Mouse (Mus musculus) kidney, postnatal 36 days (tissue): ENCODE measurements at regions not wholly inside any gene's neighbourhood (a gene's known extent, or its start where the extent isn't known, plus 50 kb on each side); places are given as distances from the start of the nearest gene placed in this dataset.
A peak's percentile ranks its signal among the peaks of the same experiment; 100 is the strongest.

Source experiments
- DNase-seq, 2 experiments: peaks; one replicate each; pipeline ENCODE4 v3.0.0; 2021 to 2022; ENCODE audit warnings: mixed read lengths in 2 of 2

DNA sequence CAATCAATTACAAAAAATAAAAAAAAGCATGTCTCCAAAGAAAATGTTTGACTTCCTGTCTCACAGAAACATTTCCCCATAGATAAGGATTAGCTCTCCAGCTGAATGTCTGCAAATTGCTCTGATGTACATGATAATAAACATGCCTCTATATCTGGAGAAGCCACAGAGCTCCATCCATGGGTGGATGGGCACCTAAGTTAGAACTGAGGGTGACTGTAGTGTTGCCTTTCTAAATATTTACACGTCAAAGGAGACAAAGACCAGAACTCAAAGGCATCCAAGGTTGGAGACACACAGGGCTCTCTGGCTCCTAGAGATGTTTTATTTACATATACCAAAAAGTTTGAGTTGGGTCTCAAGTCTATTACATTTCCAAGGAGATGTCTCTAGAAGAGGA, 427.1 kb upstream of the Map3k7 start:
- DNase-seq = no peak

DNA sequence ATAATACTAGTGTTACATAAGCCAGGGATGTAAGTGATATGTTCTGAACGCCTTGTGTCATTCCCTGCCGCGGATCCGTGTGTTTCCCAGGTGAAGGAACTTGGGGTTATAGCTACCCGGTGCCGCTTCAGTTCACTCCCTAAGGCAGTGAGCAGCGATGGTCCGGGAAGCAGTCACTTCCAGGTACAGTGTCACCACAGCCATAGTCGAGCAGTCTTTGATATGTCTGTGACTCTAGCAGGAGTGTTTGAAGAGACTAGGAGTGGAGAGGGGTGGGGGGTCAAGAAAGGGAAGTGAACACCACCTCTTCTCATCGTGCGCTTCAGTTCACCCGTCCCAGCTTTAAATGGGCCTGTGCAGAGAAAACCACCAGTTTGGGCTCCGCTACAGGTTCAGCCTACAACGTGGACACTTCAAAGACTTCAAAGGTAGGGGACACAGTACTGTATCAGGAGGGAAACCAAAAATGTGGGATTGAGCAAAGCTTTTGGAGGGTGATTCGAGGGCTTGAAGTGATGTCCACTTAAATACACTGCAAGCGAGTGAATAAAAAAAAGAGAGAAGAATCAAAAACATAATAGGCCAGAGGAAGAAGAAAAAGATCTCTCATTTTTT, 410.0 kb upstream of the Map3k7 start:
- no peak for DNase-seq

DNA sequence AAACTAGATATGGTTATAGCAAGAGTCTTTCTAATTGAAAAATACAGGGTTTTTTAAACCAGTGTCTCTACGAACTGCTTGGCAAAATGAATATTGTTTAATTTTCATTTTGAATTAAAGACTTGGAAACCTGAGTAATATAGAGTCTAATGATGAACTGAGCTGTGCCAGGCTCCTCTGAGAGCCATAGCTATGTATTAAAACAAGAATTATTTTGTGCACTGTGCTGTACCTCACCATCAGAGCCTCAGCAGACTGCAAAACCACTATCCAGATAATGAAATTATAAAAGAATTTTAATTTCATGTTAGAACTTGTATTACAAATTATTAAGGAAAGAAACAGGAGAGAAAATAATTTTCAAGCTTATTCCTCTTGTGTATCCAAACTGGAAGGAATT, 408.8 kb upstream of the Map3k7 start:
- no peak for DNase-seq

DNA sequence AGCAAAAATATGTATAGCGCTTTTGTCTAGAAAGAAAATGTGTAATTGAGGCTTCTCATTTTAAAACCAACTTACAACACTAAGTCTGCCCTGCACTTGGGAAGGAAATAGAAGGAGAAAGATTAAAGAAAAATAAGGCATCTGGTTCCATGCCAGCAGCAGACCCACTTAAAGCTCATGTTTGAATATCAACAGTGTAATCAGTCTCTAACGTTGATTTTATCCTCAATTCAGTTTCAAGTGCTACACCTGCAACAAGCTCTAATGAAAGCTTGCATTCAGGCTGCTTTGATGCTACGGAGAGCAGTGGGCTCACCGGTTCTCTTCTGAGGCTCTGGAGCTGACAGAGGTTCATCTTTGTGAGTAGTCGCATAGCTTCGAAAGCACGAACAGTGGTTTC, 406.6 kb upstream of the Map3k7 start:
- no peak for DNase-seq

DNA sequence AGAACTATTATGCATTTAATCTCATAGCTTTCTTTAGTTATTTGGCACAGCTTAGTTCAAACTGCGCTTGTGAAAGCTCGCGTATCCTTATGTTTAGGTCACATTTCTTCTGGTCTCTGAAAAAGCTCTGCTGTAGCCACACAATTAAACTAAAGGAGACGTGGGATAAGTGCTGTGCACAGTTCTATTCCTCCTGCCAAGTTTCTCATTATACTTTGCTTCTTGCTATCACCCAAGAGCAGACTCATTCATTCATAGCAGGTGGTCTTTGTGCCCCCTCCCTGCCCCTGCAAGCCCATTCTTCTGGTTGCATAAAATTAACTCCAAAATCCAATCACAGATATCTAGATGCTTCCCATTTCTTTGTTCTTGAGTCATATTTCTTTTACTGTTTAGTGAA, 403.6 kb upstream of the Map3k7 start:
- DNase-seq = no peak

DNA sequence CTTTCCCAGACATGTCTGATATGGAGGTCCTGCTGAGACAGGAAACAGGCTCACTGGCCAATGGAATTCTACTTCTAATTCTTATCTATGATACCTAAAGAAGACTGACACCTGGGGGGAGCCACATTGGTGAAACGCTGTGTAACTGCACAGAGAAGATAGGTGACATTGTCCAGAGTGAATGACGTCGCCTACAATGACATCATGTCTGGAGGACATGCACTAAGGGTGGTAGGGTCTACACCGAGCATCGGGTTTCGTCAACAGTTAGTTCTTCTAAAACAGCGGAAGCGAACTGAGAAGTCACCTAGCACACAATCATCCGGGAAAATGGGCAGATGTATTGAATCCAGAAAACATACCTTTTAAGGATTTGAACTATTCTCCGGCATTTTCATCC, 402.7 kb upstream of the Map3k7 start:
- no peak for DNase-seq

DNA sequence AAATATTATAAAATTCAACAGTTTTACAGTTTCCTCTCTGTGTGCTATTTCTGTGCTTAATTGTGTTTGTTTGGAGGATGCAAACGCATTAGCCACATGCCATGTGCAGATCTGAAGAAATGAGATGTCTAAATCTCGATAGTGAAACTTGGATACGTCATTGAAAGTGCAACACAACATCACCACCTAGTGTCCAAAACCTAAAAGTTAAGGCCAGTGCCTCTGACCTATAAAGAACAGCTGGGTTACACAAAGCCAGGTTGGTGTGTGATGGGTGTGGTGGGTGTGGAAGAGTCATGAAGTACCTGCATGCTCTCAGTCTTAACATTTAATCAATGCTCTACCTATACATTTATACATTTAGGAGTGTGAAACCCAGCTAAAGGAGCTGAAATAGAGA, 402.1 kb upstream of the Map3k7 start:
- DNase-seq = peak; percentile 11 to 24

DNA sequence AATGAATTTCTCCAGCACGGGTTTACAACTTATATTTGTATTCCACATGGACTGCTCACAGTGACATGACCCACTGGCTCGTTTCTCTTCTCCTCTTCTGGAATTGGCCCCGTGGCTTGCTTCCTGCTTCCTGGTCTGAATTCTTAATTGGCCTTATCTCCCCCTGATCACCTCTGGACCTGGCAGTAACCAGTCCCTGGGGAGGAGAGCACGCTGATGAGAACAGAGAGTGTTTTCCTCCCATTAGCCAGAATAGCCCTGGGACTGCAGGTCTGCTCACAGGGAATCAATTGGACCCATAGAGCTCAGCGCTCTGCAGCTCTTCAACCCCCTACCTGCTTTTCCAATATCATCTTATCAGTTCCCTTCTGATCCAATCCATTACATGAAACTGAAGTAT, 397.7 kb upstream of the Map3k7 start:
- DNase-seq = peak in 1 of 2 experiments; percentile 4

DNA sequence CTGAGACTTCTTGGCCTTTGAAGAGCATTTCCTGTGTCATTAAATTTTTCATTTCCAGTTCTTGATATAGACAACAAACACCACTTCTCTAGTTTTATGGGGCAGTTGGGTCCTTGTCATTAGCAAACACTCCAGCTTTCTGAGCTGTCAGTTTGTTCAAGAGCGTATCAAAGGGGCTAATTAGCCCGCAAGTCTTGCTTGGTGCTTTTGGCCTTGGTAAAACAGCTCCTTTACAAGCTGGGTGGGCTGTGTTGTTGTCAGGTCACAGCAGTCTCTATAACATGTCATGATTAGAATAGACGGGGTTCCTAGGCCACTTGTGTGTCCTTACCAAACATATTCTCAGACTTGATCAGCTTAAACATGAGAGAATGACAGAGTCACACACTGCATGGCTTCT, 397.1 kb upstream of the Map3k7 start:
- DNase-seq = no peak

DNA sequence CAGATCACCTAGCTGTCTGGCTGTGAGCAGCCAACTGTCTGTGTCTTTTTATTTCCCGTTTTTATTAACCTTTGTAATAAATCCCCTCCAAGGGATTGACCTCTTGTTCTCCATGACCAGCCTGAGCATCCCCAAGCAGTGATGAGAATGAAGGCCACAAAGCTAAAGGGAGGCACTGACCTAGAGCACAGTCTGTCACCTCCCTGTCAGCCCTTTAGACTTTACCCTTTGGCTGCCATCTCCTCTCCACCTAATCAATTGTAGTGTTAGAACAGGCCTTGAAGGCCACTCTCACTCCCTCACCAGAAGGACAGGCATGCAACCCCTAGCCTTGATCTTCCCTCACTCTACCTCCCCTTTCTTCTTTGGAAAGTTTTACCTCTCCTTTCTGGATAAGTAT, 394.2 kb upstream of the Map3k7 start:
- DNase-seq = no peak

DNA sequence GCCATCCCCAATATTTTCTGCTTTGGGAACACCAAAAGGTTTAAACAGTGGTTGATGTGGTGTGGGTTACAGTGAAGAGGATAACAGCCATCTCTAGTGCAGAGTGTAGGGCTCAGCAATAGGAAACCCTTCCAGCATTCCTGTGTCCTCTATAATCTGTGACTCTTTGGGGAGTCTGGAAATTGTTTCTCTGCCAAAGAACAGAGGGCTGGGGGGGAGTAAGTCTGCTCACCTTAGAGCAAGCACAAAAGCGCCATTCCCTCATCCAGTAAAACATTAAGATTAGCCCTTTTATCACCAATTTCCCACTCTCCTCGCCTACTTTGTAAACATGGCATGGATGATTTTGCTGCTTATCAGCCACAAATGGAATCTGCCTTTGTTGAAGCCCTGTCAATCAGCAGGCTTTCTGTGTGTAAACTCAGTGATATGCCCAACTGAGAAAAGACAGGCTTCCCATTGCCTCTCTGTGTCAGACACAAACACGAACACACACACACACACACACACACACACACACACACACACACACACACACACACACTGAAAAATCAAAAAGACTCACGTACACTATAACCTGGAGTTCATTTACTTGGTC, 386.8 kb upstream of the Map3k7 start:
- no peak for DNase-seq

DNA sequence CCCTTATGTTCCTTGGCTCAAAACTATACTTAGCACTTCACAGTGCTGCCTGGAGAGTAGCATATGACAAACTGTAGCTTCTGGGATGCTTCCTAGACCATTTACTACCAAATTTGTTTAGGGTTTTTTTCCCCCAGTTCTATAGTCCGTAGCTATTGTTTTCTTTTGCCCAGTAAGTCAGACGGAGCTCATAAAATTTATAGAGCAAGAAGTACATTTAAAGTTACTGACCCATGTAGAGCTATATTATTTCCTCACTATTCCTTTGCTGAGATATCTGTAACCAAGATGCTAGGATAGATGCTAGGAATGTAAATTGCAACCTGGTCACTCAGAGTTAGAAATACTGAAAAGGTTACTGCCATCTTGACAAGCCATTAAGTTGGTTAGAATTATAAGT, 380.4 kb upstream of the Map3k7 start:
- no peak for DNase-seq

DNA sequence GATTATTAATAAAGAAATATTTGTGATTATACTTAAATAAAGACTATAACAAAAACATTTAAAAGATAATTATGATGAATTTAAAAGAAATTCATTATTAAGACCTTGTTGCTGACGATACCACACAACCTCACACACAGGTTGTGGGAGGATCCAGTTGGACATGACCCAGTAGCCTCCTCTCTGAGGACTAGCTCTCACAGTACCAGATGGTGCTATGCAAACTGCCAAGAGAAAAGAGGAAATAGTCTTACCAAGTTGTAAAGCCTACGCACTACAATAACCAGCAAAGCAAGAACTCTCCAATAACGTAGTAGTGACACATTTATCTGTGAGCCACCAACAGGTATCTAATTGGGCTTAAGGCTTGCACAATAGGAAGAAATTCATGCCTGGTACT, 379.7 kb upstream of the Map3k7 start:
- DNase-seq = no peak

DNA sequence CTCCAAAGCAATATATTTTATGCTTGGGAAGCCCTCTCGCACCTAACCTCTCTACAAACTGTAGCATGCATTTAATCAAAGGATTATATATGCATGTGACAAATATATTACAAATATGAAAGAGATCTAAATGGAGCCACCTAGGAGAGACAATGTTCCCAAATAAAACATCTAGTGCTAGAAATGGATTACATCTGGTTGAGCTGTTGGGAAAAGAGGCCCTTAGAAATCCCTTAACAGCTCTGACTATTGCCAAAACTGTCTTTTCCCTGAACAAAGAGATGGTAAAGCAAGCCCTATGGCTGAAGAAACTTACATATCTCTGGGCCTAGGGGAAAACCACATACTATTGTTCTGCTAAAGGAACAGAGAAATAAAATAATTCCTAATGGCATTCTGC, 369.8 kb upstream of the Map3k7 start:
- DNase-seq = no peak

DNA sequence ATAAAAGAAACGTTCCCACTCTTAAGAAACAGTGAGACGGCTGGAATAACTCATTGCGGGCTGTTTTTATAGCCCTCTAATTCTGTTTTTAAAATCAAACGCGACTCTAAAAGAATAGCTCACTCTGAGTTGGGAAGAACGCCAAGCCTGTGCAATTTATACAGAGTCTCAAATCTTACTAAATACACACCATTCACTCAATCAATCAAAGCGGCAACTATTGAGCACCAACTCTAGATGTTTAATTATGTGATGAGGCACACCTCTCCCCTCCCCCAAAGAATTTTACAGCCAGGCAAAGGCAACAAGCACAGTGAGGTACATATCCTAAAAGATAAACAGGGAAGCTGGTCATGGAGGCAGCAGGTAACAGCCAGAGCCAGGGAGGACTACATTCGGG, 362.4 kb upstream of the Map3k7 start:
- no peak for DNase-seq

DNA sequence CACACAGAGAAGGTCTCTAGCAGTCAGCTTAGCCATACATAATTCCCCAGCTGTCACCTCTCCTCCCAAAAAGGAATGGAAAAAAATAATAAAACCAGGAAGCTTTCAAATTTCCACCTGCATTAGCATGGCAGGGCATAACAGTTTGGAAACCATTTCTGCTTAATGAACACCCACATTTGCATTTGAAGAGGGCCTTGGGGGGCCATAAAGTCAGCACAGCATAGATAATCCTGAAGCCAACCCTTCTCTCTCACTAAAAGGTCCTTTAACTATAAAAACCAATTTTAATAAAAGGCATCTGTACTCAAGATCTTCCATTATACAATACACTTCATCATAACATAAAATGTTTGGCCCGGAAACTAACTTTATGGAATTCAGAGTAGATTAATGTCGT, 360.1 kb upstream of the Map3k7 start:
- no peak for DNase-seq

DNA sequence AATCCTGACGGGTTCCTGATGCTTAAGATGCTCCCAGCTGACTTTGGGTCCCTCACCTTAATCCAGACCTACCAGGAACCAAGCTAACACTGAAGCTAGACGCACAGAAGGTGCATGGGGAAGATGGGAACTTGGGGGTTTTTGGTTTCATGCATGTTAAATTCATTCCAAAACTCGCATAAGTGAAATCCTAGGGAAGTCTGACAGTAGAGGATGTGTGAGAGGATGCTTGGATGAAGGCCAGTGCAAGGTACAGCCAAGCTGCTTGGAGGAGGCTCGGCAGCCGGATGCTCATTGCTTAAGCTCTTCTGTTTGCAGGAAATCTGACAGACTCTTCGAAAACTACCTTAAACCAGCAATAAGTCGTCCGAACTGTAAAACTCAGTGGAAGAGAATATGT, 355.1 kb upstream of the Map3k7 start:
- no peak for DNase-seq

DNA sequence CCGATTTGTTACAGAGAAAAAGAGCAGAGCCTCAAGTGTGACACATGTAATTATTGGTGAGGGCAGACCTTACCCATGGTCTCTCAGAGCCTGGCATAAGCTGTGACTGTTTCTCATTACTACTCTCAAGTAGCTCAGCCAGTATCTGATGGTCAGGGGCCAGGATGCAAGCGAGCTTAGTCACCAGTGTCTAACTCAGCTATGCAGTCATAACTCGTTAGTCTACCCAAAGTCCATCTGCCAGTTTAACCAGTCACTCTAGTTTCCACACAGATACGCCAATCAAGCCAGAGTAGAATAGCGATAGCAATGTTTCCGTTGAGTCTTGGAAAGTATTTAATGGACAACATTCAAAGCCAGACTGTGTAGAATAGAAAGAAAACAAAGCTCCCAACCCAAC, 354.3 kb upstream of the Map3k7 start:
- no peak for DNase-seq

DNA sequence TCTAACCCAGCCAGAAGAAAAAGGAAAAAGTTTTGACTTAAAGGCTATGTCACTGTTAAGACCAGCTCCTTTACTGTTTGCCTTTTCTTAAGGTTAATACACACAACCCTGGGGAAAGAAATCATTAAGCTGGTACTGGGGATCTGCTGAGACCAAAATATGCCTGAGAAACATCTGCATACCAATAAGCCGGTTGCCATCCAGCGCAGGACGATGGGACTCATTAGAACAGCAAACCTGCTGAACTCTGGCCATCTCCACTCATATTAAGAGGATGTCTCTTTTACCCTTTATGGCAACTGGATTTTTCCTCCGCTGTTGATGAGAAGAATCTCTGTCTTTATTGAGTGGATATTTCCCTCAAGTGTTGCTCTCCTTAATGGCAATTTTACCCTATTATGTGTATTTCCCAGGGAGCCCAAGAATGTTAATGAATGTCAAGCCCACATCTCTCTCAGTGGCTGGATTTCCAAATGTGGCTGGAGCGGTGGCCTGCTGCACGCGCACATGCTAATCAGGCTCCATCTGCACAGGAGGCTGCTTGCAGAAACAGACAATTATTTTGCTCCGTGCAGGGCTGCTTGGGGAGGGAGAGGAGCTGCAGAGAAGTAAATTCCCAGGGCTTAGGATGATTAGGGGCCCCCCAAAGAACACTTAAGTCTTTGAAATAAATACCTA, 351.6 kb upstream of the Map3k7 start:
- DNase-seq = no peak

DNA sequence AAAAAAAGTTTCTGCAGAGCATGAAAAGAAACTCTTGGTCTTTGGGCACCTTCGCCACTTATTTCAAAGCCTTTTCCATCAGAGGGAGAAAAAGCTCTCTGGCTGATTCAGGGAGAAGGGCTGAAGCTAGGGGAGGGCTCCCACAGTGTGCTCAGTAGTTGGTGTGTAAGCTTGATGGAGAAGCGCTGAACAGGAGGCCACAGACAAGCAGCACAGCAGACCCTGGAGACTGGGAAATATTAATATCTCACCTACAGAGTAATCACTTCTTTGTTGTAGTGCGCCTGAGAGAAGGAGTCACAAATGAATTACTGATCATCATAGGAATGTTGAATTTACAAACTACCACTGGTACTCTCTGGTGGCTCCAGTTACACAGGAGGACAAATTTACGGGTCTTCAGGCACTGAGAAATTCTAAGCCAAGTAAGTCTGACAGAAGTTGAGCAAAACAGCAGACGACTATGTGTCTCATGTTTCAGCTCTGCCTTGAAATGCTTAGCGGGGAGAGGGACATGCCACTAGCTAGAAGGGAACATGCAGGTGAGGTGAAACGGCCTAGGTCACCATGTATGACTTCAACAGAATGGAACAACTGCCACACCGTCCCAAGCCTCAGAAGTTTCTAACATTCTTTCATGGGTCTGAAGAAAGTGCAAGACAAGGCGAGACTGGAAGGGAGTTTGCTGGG, 350.9 kb upstream of the Map3k7 start:
- no peak for DNase-seq

DNA sequence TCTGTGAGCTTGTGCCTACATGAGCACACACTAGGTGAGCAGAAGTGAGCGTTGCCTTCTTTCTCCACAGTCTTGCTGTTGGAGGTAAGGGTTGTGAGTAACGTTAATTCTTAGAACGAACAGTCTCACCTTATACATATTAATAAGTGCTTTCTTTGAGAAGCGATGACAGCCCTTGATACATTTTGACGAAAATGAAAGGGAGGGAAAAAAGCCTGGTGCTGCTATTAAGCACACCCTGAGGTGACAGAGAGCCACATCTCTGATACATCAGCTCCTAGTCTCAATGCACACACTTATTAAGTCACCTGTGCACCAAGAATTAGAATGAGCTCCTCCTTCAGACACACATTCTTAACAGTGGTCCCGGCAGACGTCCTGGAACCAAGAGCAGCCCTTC, 346.3 kb upstream of the Map3k7 start:
- no peak for DNase-seq

DNA sequence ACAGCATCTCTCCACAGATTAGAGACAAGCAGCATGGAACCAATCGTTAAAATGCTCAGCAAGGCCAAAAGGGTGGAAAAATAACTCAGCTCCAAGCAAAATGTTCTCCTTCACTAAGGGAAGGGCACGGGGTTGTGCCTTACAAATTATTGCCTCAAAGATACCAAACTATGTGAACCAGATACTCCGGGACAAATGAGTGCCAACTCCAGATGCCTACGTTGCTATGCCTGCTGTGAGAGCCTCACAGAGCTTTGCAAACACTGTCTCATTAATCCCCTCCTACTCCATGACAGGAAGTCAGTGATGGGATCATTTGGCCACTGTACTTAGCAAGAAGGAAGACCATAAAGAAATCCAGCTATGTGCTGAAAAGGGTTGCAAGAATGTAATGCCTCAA, 345.9 kb upstream of the Map3k7 start:
- no peak for DNase-seq

DNA sequence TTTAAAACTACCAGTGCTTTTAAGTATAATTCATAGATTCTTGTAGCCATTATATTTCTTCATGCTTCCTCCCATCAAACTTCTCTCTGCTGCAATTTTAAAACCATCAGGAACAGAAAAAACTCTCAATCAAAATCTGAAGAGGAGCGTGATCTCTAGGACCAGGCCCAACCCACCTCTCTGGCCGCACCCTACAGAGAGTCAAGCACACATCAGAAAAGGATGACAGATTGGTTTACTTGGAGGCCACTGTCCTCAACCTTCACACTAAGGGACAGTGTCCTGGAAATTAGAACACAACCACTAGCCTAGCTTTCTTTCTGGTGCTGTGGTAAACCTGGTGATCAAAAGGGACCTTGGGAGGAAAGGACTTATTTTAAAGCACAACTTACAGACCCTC, 342.7 kb upstream of the Map3k7 start:
- DNase-seq = no peak

DNA sequence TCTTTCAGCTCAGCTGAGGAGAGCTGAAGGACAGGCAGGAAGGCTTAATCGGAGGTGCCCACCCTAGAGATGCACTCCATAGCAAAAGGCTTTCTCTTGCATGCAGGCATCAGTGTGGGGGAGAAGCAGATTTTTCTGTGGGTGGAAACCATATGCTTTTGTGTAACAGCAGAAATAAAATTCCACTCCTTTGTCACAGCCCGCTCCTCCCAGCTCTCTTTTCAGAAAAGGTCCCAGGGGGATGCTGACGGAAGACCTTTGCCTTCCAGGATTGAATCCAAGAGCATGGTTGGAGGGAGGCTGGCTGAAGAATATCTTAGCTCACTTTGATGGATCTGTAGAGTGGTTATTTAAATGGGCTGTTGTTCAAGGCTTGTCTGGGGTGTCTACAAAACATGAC, 336.8 kb upstream of the Map3k7 start:
- DNase-seq = no peak
